Mouse (Mus musculus): Measurements from ENCODE around the gene Bin2. TPM values are rescaled to one million over a fixed set of nuclear protein-coding genes. Genes with fewer than 3 reads are reported as not detected.

The Bin2 gene
- polyA plus RNA-seq, 1 experiment from 2014 or later: 4.2 TPM

DNA sequence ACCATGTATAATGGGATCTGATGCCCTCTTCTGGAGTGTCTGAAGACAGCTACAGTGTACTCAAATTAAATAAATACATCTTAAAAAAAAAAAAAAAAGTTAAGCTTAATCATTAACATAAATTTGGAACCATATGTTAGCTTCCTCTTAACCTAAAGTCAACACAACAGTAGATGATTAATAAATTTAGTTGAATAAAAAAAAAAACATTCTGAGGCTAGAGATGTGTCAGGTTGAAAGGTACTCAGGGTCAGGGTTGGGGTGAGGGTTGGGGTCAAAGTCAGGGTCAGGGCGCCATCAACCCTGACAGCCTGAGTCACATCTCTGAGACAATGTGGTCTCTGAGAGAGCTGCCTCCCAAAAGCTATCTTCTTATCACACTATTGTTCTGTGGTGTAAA is 15.1 kb downstream of the Bin2 start:
- Histone ChIP-seq H3K36me3 (ENCODE audit: insufficient read depth, low read length) (no peaks in the 10 kb centered on the region), H3K4me3 (ENCODE audit: low read depth, low read length) (no peak overlapping the region), H3K27ac (ENCODE audit: low read length) (no peak overlapping the region), H3K27me3 (replicated peaks; ENCODE audit: insufficient read depth, low read length) (no peaks in the 10 kb centered on the region), H3K4me1 (ENCODE audit: insufficient read depth, low read depth, low read length) (no peaks in the 10 kb centered on the region), H3K9ac (replicated peaks; ENCODE audit: low read depth) (no peak overlapping the region), H3K4me2 (replicated peaks; ENCODE audit: low read depth, low read length) (no peak overlapping the region), H3K9me3 (ENCODE audit: low read length) (no peaks in the 10 kb centered on the region)
- TF ChIP-seq CTCF (IDR thresholded peaks at IDR 0.05) (no peak), EP300 (IDR thresholded peaks at IDR 0.05) (no peak)
- ATAC-seq (no peak), DNase-seq (ENCODE audit: low spot score) (no peak)
- 75% methylated on average over 1 of the region's 1 CpGs for WGBS

DNA sequence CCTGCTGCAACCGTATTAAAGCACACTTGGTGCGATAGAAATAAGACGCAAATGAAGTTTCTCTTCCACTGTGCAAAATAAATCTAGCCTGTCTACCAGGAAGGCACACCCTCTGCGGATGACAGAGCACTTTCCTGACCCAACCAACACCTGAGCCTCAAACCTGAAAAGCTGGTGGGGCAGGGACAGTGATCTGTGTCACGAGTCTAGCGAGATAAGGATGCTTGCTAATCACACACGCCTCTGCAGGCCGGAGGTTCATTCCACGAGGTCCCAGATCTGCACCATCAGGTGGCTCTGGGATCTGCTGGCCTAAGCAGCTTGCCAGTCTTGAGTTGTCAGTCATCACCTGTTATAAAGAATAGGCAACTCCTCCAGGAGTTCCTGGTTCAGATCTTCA is 17.7 kb downstream of the Bin2 start:
- Histone ChIP-seq H3K36me3 (ENCODE audit: insufficient read depth, low read length) (no peaks in the 10 kb centered on the region), H3K4me2 (replicated peaks; ENCODE audit: low read depth, low read length) (no peak overlapping the region), H3K9ac (replicated peaks; ENCODE audit: low read depth) (no peak overlapping the region), H3K4me3 (ENCODE audit: low read depth, low read length) (no peak overlapping the region), H3K4me1 (ENCODE audit: insufficient read depth, low read depth, low read length) (no peaks in the 10 kb centered on the region), H3K9me3 (ENCODE audit: low read length) (no peaks in the 10 kb centered on the region), H3K27me3 (replicated peaks; ENCODE audit: insufficient read depth, low read length) (no peaks in the 10 kb centered on the region), H3K27ac (ENCODE audit: low read length) (no peak overlapping the region)
- 55% methylated on average over 9 of the region's 9 CpGs for WGBS
- DNase-seq (ENCODE audit: low spot score) (no peak), ATAC-seq (no peak)
- TF ChIP-seq CTCF (IDR thresholded peaks at IDR 0.05) (no peak), EP300 (IDR thresholded peaks at IDR 0.05) (no peak)

DNA sequence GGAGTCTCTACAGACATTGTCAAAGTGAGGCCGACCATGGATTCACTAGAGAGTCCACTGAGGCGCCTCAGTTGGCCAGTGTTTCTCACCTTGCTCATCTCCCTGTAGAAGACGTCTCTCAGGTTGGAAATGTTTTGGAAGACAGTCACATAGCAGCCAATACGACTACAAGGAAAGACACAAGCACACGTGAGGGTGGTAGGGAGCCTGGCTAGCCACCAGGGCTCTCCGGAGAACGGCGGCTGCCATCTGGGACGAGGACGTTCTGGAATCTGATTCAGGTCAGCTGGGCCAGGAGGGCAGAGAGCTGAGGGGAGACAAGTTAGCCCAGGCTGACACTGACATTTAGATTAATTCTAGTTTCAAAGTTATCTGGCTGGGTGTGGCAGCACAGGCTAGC is 19.2 kb downstream of the Bin2 start:
- Histone ChIP-seq H3K4me1 (ENCODE audit: insufficient read depth, low read depth, low read length) (no peaks in the 10 kb centered on the region), H3K9me3 (ENCODE audit: low read length) (no peaks in the 10 kb centered on the region), H3K4me3 (ENCODE audit: low read depth, low read length) (no peak overlapping the region), H3K27me3 (replicated peaks; ENCODE audit: insufficient read depth, low read length) (no peaks in the 10 kb centered on the region), H3K27ac (ENCODE audit: low read length) (no peak overlapping the region), H3K9ac (replicated peaks; ENCODE audit: low read depth) (no peak overlapping the region), H3K36me3 (ENCODE audit: insufficient read depth, low read length) (no peaks in the 10 kb centered on the region), H3K4me2 (replicated peaks; ENCODE audit: low read depth, low read length) (no peak overlapping the region)
- WGBS: 84% methylated on average over 10 of the region's 10 CpGs
- ATAC-seq: no peak
- TF ChIP-seq EP300 (IDR thresholded peaks at IDR 0.05) (no peak), CTCF (IDR thresholded peaks at IDR 0.05) (no peak)
- no peak for DNase-seq (ENCODE audit: low spot score)

DNA sequence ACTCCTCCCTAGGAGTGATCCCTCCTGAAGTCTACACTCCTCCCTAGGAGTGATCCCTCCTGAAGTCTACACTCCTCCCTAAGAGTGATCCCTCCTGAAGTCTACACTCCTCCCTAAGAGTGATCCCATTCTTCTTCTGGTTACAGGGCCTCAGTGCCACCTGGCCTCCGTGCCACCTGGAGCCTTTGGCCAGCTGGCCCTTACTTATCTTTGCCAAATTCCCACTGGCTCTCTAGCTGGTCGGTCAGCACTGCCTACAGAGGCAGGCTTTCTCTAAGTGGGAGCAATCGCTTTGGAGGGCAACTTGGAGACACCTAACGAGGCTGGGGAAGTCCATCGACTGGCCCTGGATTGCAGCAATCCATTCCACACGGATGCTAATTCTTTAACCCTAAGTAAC is 23.2 kb downstream of the Bin2 start:
- ATAC-seq (no peak), DNase-seq (ENCODE audit: low spot score) (no peak)
- Histone ChIP-seq H3K27me3 (replicated peaks; ENCODE audit: insufficient read depth, low read length) (no peaks in the 10 kb centered on the region), H3K9ac (replicated peaks; ENCODE audit: low read depth) (no peak overlapping the region), H3K4me3 (ENCODE audit: low read depth, low read length) (no peak overlapping the region), H3K27ac (ENCODE audit: low read length) (no peak overlapping the region), H3K36me3 (ENCODE audit: insufficient read depth, low read length) (no peaks in the 10 kb centered on the region), H3K9me3 (ENCODE audit: low read length) (no peaks in the 10 kb centered on the region), H3K4me1 (ENCODE audit: insufficient read depth, low read depth, low read length) (no peaks in the 10 kb centered on the region), H3K4me2 (replicated peaks; ENCODE audit: low read depth, low read length) (no peak overlapping the region)
- TF ChIP-seq CTCF (IDR thresholded peaks at IDR 0.05) (no peak), EP300 (IDR thresholded peaks at IDR 0.05) (no peak)
- 72% methylated on average over 6 of the region's 6 CpGs for WGBS

DNA sequence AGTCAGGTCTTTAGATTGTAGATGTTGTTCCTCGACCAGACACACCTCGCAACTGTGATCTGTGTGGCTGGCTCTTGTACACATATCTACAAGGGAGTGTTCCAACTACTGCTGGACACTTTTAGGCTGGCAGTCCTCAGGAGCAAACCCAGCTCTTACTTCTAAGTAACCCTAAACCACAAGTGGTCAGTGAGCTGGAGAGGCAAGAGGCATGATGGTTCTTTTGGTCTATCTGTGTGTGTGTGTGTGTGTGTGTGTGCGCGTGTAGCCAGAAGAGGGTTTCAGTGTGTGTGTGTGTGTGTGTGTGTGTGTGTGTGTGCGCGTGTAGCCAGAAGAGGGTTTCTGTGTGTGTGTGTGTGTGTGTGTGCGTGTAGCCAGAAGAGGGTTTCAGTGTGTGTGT is 26.9 kb downstream of the Bin2 start:
- WGBS: 89% methylated on average over 7 of the region's 7 CpGs
- H3K9me3 ChIP-seq (ENCODE audit: low read length): no peaks in the 10 kb centered on the region

DNA sequence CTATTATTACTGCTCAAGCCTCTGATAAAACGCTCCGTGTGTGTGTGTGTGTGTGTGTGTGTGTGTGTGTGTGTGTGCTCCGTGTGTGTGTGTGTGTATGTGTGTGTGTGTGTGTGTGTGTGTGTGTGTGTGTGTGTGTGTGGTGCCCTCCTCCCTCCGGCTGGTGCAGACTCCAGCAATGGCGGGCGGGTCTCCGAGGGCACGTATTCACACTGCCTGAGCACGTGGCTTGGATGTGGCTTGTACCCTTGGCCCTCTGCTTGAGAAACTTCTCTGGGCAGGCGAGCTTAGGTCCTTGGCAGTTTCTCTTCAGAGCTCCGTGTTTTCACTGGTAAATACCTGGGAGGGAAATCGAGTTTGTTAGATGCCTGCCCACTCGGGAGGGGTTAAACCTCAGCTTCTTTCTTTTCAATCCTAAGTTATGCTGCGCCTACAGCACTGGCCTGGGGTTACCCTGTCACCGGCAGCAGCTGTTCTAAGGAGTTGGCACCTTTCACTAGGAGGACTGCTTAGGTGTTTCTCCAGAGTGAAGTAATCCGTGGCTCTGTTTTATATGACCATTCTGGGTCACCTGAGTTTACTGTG is 28.0 kb downstream of the Bin2 start:
- no peak overlapping the region for H3K27ac ChIP-seq (ENCODE audit: low read length)
- H3K27me3 ChIP-seq (replicated peaks; ENCODE audit: insufficient read depth, low read length): no peaks in the 10 kb centered on the region
- ATAC-seq (no peak), DNase-seq (ENCODE audit: low spot score) (no peak)
- H3K4me1 ChIP-seq (ENCODE audit: insufficient read depth, low read depth, low read length): peaks cover 3% of the 10 kb centered on the region; the same call in 1 of the 2 replicates
- no peak overlapping the region for H3K4me2 ChIP-seq (replicated peaks; ENCODE audit: low read depth, low read length)
- TF ChIP-seq EP300 (IDR thresholded peaks at IDR 0.05) (no peak), CTCF (IDR thresholded peaks at IDR 0.05) (no peak)
- no peak overlapping the region for H3K9ac ChIP-seq (replicated peaks; ENCODE audit: low read depth)
- no peaks in the 10 kb centered on the region for H3K9me3 ChIP-seq (ENCODE audit: low read length)
- 48% methylated on average over 10 of the region's 16 CpGs for WGBS
- no peaks in the 10 kb centered on the region for H3K36me3 ChIP-seq (ENCODE audit: insufficient read depth, low read length)
- H3K4me3 ChIP-seq (ENCODE audit: low read depth, low read length): no peak overlapping the region

More for the DNA sequence above, 26.9 kb downstream of the Bin2 start:
- TF ChIP-seq EP300 (IDR thresholded peaks at IDR 0.05): no peak
- no peak for TF ChIP-seq CTCF (IDR thresholded peaks at IDR 0.05)
- Histone ChIP-seq H3K36me3 (ENCODE audit: insufficient read depth, low read length) (no peaks in the 10 kb centered on the region), H3K27me3 (replicated peaks; ENCODE audit: insufficient read depth, low read length) (no peaks in the 10 kb centered on the region), H3K4me3 (ENCODE audit: low read depth, low read length) (no peak overlapping the region), H3K4me1 (ENCODE audit: insufficient read depth, low read depth, low read length) (no peaks in the 10 kb centered on the region), H3K9ac (replicated peaks; ENCODE audit: low read depth) (no peak overlapping the region), H3K27ac (ENCODE audit: low read length) (no peak overlapping the region), H3K4me2 (replicated peaks; ENCODE audit: low read depth, low read length) (no peak overlapping the region)
- DNase-seq (ENCODE audit: low spot score): no peak
- ATAC-seq: no peak

Data from lung, postnatal 0 days (tissue).